Mouse (Mus musculus): ENCODE measurements around the gene Tap2. TPM values are rescaled to one million over a fixed set of nuclear protein-coding genes. Genes with fewer than 3 reads are reported as not detected.

The Tap2 gene
- total and polyA plus RNA-seq, 3 experiments, result 54.8 to 121 (median 110) TPM

GRCm38 (mm10) chr17:34249878-34250277 is 46.6 kb downstream of the Tap2 start:
- Histone ChIP-seq H3K4me3 (replicated peaks in 1 of 3; ENCODE audit: low read depth in 2 of 3, low read length in 2 of 3, poor library complexity in 1 of 3) (no peak overlapping the region), H3K9me3 (replicated peaks; ENCODE audit: low read length) (no peaks in the 10 kb centered on the region), H3K9ac (ENCODE audit: insufficient read depth, low read depth) (no peak overlapping the region), H3K4me2 (ENCODE audit: insufficient read depth, low read depth, poor library complexity, severe bottlenecking) (no peak overlapping the region), H3K79me2 (replicated peaks; ENCODE audit: control insufficient read depth, extremely low read depth, insufficient read depth, poor library complexity, severe bottlenecking) (no peaks in the 10 kb centered on the region), H3K27ac (ENCODE audit: insufficient read depth, low read depth) (no peak overlapping the region), H3K4me1 (ENCODE audit: control insufficient read depth in 1 of 2, insufficient read depth in 2 of 2) (peaks cover 0 to 31% of the 10 kb centered on the region in 2 experiments; a peak in 2 of 4 replicates), H3K36me3 (replicated peaks in 1 of 2; ENCODE audit: control insufficient read depth in 1 of 2, insufficient read depth in 1 of 2, low read length in 1 of 2) (peaks cover 0 to 5% of the 10 kb centered on the region in 2 experiments), H3K27me3 (replicated peaks) (no peaks in the 10 kb centered on the region)
- dilution Hi-C loops (cut with MboI; ENCODE audit: extremely low pct_ligation_motif_present, extremely low pct_unique_long_range_greater_than_20kb, low sequenced_read_pairs) (no loop called here), in situ Hi-C loops (cut with MboI; ENCODE audit: low pct_ligation_motif_present, low pct_unique_long_range_greater_than_20kb, low sequenced_read_pairs) (loop anchor here (5.0 to 10.0 kb wide), 3 partner anchors 97 to 305 kb away; no protein-coding TSS in a partner anchor)
- TF ChIP-seq RAD21 (IDR thresholded peaks at IDR 0.05; ENCODE audit: low read depth, low read length) (peak; percentile 84), PAX5 (IDR thresholded peaks at IDR 0.05; ENCODE audit: low read length) (no peak), ELF1 (IDR thresholded peaks at IDR 0.05; ENCODE audit: low read depth, low read length) (no peak), GABPA (IDR thresholded peaks at IDR 0.05; ENCODE audit: insufficient replicate concordance, low read depth, low read length) (no peak), JUND (conservative IDR thresholded peaks at IDR 0.05; ENCODE audit: low read depth, low read length) (no peak), MYC (IDR thresholded peaks at IDR 0.05; ENCODE audit: low read depth, low read length) (peak; percentile 50; the same call in 1 of the 2 replicates), CHD1 (IDR thresholded peaks at IDR 0.05; ENCODE audit: low read depth, low read length) (no peak), JUN (IDR thresholded peaks at IDR 0.05; ENCODE audit: insufficient read depth, low read depth, low read length) (no peak), MAZ (IDR thresholded peaks at IDR 0.05; ENCODE audit: low read depth, low read length) (no peak), KAT2A (IDR thresholded peaks at IDR 0.05; ENCODE audit: insufficient replicate concordance, low read length) (no peak), ZC3H11A (IDR thresholded peaks at IDR 0.05; ENCODE audit: low read depth, low read length) (peak; percentile 28; the same call in 1 of the 2 replicates), SMC3 (IDR thresholded peaks at IDR 0.05; ENCODE audit: low read depth, low read length) (peak; percentile 91), EP300 (IDR thresholded peaks at IDR 0.05; ENCODE audit: low read length) (no peak), TBP (conservative IDR thresholded peaks at IDR 0.05; ENCODE audit: low read depth, low read length) (no peak), USF2 (conservative IDR thresholded peaks at IDR 0.05; ENCODE audit: low read depth, low read length) (no peak), MXI1 (IDR thresholded peaks at IDR 0.05; ENCODE audit: low read depth, low read length) (no peak), NRF1 (IDR thresholded peaks at IDR 0.05; ENCODE audit: low read depth, low read length) (no peak), MEF2A (IDR thresholded peaks at IDR 0.05; ENCODE audit: borderline replicate concordance, low read depth, low read length) (0 out of 2 replicates have a peak, but pooled peaks have one; percentile 25), CTCF (conservative IDR thresholded peaks at IDR 0.05 in 1 of 2, IDR thresholded peaks at IDR 0.05 in 1 of 2; ENCODE audit: low read depth in 2 of 2, low read length in 2 of 2) (peak; percentile 79 to 89), TCF12 (IDR thresholded peaks at IDR 0.05; ENCODE audit: low read depth, low read length) (no peak)
- peak; percentile 80 for DNase-seq (ENCODE audit: extremely low read depth)

DNA sequence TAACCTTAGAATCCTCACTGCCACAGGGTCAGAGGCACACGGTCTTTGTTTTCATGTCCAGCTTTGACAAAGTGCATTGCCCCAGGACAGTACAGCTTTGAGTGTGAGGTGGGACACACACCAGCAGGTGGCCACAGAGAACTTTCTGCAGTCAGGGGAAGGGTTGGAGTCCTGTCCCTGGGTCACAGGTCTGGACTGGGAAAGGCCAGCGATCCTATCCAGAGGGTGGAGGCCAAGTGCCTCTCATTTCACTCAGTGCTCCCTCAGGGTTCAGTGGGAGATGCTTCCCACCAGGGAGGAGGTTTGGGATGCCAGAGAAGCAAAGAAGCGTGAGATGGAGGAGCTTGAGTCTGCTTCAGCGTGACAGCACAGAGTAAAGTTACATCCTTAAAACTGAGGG is 48.3 kb downstream of the Tap2 start:
- dilution Hi-C loops (cut with MboI; ENCODE audit: extremely low pct_ligation_motif_present, extremely low pct_unique_long_range_greater_than_20kb, low sequenced_read_pairs), result no loop called here
- Histone ChIP-seq H3K27ac (ENCODE audit: insufficient read depth, low read depth) (no peak overlapping the region), H3K4me2 (ENCODE audit: insufficient read depth, low read depth, poor library complexity, severe bottlenecking) (no peak overlapping the region), H3K27me3 (replicated peaks) (no peaks in the 10 kb centered on the region), H3K9me3 (replicated peaks; ENCODE audit: low read length) (peaks cover 3% of the 10 kb centered on the region), H3K36me3 (replicated peaks in 1 of 2; ENCODE audit: control insufficient read depth in 1 of 2, insufficient read depth in 1 of 2, low read length in 1 of 2) (peaks cover 0 to 3% of the 10 kb centered on the region in 2 experiments), H3K9ac (ENCODE audit: insufficient read depth, low read depth) (no peak overlapping the region), H3K4me1 (ENCODE audit: control insufficient read depth in 1 of 2, insufficient read depth in 2 of 2) (peaks cover 0 to 36% of the 10 kb centered on the region in 2 experiments; a peak in 2 of 4 replicates), H3K4me3 (replicated peaks in 1 of 3; ENCODE audit: low read depth in 2 of 3, low read length in 2 of 3, poor library complexity in 1 of 3) (no peak overlapping the region), H3K79me2 (replicated peaks; ENCODE audit: control insufficient read depth, extremely low read depth, insufficient read depth, poor library complexity, severe bottlenecking) (no peaks in the 10 kb centered on the region)
- peak; percentile 50 for DNase-seq (ENCODE audit: extremely low read depth)
- in situ Hi-C loops (cut with MboI; ENCODE audit: low pct_ligation_motif_present, low pct_unique_long_range_greater_than_20kb, low sequenced_read_pairs), result no loop called here
- no peak for TF ChIP-seq ETS1 (conservative IDR thresholded peaks at IDR 0.05; ENCODE audit: low read depth, low read length)
- 0 out of 2 replicates have a peak, but pooled peaks have one; percentile 5 for TF ChIP-seq ZC3H11A (IDR thresholded peaks at IDR 0.05; ENCODE audit: low read depth, low read length)
- no peak for TF ChIP-seq E2F4 (IDR thresholded peaks at IDR 0.05; ENCODE audit: insufficient replicate concordance, low read depth, low read length)
- peak; percentile 74 for TF ChIP-seq SMC3 (IDR thresholded peaks at IDR 0.05; ENCODE audit: low read depth, low read length)
- TF ChIP-seq USF1 (IDR thresholded peaks at IDR 0.05; ENCODE audit: low read depth, low read length), result no peak
- TF ChIP-seq NELFE (IDR thresholded peaks at IDR 0.05; ENCODE audit: low read depth, low read length), result no peak
- TF ChIP-seq TBP (conservative IDR thresholded peaks at IDR 0.05; ENCODE audit: low read depth, low read length), result no peak
- TF ChIP-seq PAX5 (IDR thresholded peaks at IDR 0.05; ENCODE audit: low read length), result no peak
- peak; percentile 64 for TF ChIP-seq RAD21 (IDR thresholded peaks at IDR 0.05; ENCODE audit: low read depth, low read length)
- no peak for TF ChIP-seq ZKSCAN1 (IDR thresholded peaks at IDR 0.05; ENCODE audit: borderline replicate concordance, low read depth, low read length)
- no peak for TF ChIP-seq BHLHE40 (IDR thresholded peaks at IDR 0.05; ENCODE audit: low read depth, low read length)
- no peak for TF ChIP-seq MEF2A (IDR thresholded peaks at IDR 0.05; ENCODE audit: borderline replicate concordance, low read depth, low read length)
- no peak for TF ChIP-seq NRF1 (IDR thresholded peaks at IDR 0.05; ENCODE audit: low read depth, low read length)
- peak; percentile 22 to 72; a peak in 3 of 4 replicates for TF ChIP-seq CTCF (conservative IDR thresholded peaks at IDR 0.05 in 1 of 2, IDR thresholded peaks at IDR 0.05 in 1 of 2; ENCODE audit: low read depth in 2 of 2, low read length in 2 of 2)
- TF ChIP-seq HCFC1 (IDR thresholded peaks at IDR 0.05; ENCODE audit: low read depth, low read length), result no peak
- TF ChIP-seq MAX (IDR thresholded peaks at IDR 0.05; ENCODE audit: low read length), result no peak
- TF ChIP-seq MAZ (IDR thresholded peaks at IDR 0.05; ENCODE audit: low read depth, low read length), result no peak
- TF ChIP-seq JUN (IDR thresholded peaks at IDR 0.05; ENCODE audit: insufficient read depth, low read depth, low read length), result no peak
- TF ChIP-seq POLR2AphosphoS2 (IDR thresholded peaks at IDR 0.05; ENCODE audit: low read depth, low read length), result no peak
- TF ChIP-seq ZNF384 (IDR thresholded peaks at IDR 0.05; ENCODE audit: low read depth, low read length), result no peak

Measured in CH12.LX (cell line).